ENCODE assay signal across 9 mouse cellular contexts in genomic region chr9:50616161-50616560, GRCm38 (mm10). TPM values are rescaled to one million over a fixed set of nuclear protein-coding genes. Genes with fewer than 3 reads are reported as not detected.
DNase-seq lines count a peak whose midpoint lies in the region; ATAC-seq and TF ChIP-seq lines count a peak whose summit lies in the region.
"Had no signal": no experiment of that assay in that cellular context is flagged by ENCODE, and none has a peak within 500 bp of the region (broad histone marks: within the 10 kb centered on the region; RNA-seq: fewer than 3 reads in every experiment).

No protein-coding gene starts in this region.

- peaks cover 33% of the 10 kb centered on the region for H3K79me2 ChIP-seq in MEL (ENCODE audit: control insufficient read depth, insufficient read depth, low read length, poor library complexity)

- peak overlapping the region; percentile 97 for H3K9ac ChIP-seq in heart, embryonic 15.5 days
- peak overlapping the region; percentile 97 for H3K9ac ChIP-seq in MEL (ENCODE audit: control insufficient read depth, low read depth, low read length, poor library complexity, severe bottlenecking)
- peak overlapping the region; percentile 91 for H3K9ac ChIP-seq in hindbrain, embryonic 11.5 days (ENCODE audit: low read depth, low read length)
- H3K9ac ChIP-seq in midbrain, embryonic 11.5 days (ENCODE audit: low read length), result peak overlapping the region; percentile 93

- H3K4me3 ChIP-seq in heart, embryonic 15.5 days, result peak overlapping the region; percentile 100
- peak overlapping the region; percentile 95 to 99 for H3K4me3 ChIP-seq in MEL (ENCODE audit: control insufficient read depth in 1 of 2, insufficient read depth in 1 of 2, low read depth in 2 of 2, low read length in 2 of 2)
- H3K4me3 ChIP-seq in hindbrain, embryonic 11.5 days (ENCODE audit: low read depth, low read length), result peak overlapping the region; percentile 96
- peak overlapping the region; percentile 96 for H3K4me3 ChIP-seq in midbrain, embryonic 11.5 days (ENCODE audit: low read depth, low read length)

- H3K27ac ChIP-seq in heart, embryonic 15.5 days, result peak overlapping the region; percentile 96; the same call in 1 of the 2 replicates
- peak overlapping the region; percentile 95 for H3K27ac ChIP-seq in MEL (ENCODE audit: control insufficient read depth, low read depth, low read length)
- no peak overlapping the region for H3K27ac ChIP-seq in hindbrain, embryonic 11.5 days (ENCODE audit: low read depth, low read length)
- H3K27ac ChIP-seq in midbrain, embryonic 11.5 days (ENCODE audit: low read depth, low read length), result no peak overlapping the region

- no peak for DNase-seq in heart, adult 8-10 months (ENCODE audit: low spot score)
- DNase-seq in MEL (ENCODE audit: low read depth, low spot score), result no peak
- DNase-seq in hindbrain, embryonic 11.5 days (ENCODE audit: low spot score), result no peak
- DNase-seq in midbrain, embryonic 11.5 days (ENCODE audit: low spot score, missing footprints), result peak; percentile 79
- no peak for DNase-seq in right cerebral cortex, adult 2 months (ENCODE audit: low spot score in 2 of 2)
- no peak for DNase-seq in layer of hippocampus, adult 9-11 months
- DNase-seq in retina, embryonic 14.5 days (ENCODE audit: low spot score), result no peak

- TF ChIP-seq EP300 in MEL (IDR thresholded peaks at IDR 0.05; ENCODE audit: low read depth in 1 of 2, low read length in 2 of 2), result no peak

- no peak for TF ChIP-seq CTCF in MEL (IDR thresholded peaks at IDR 0.05 in 2 of 3, conservative IDR thresholded peaks at IDR 0.05 in 1 of 3; ENCODE audit: control insufficient read depth in 1 of 3, insufficient read depth in 1 of 3, low read depth in 2 of 3, low read length in 3 of 3, poor library complexity in 1 of 3, severe bottlenecking in 1 of 3)

- no peak for TF ChIP-seq RAD21 in MEL (IDR thresholded peaks at IDR 0.05; ENCODE audit: low read depth, low read length)

- peaks cover 39% of the 10 kb centered on the region for H3K36me3 ChIP-seq in heart, embryonic 15.5 days
- H3K36me3 ChIP-seq in MEL (ENCODE audit: control insufficient read depth in 1 of 2, insufficient read depth in 2 of 2, low read length in 2 of 2), result peaks cover 5 to 25% of the 10 kb centered on the region in 2 experiments
- H3K36me3 ChIP-seq in hindbrain, embryonic 11.5 days (ENCODE audit: control insufficient read depth, insufficient read depth, low read length), result 0 out of 2 replicates have a peak, but pooled peaks cover 3% of the 10 kb centered on the region
- peaks cover 11% of the 10 kb centered on the region for H3K36me3 ChIP-seq in midbrain, embryonic 11.5 days (ENCODE audit: control insufficient read depth, insufficient read depth, low read length)

- ATAC-seq in heart, embryonic 15.5 days (replicated peaks; ENCODE audit: insufficient number of reproducible peaks, insufficient read depth, low FRiP score, low read depth), result no peak
- ATAC-seq in hindbrain, embryonic 11.5 days (ENCODE audit: low FRiP score), result no peak
- ATAC-seq in midbrain, embryonic 11.5 days (ENCODE audit: low FRiP score), result no peak

- H3K4me1 ChIP-seq in heart, embryonic 15.5 days (replicated peaks), result peaks cover 18% of the 10 kb centered on the region
- H3K4me1 ChIP-seq in MEL (ENCODE audit: control insufficient read depth in 1 of 2, insufficient read depth in 2 of 2, low read length in 2 of 2), result peaks cover 4 to 10% of the 10 kb centered on the region in 2 experiments; a peak in 3 of 4 replicates
- H3K4me1 ChIP-seq in hindbrain, embryonic 11.5 days (replicated peaks; ENCODE audit: control insufficient read depth, insufficient read depth, low read length), result no peaks in the 10 kb centered on the region
- peaks cover 7% of the 10 kb centered on the region for H3K4me1 ChIP-seq in midbrain, embryonic 11.5 days (ENCODE audit: control insufficient read depth, insufficient read depth, low read length)

- 35% methylated on average over 11 of the region's 11 CpGs for WGBS in heart, embryonic 15.5 days
- 44% methylated on average over 11 of the region's 11 CpGs for WGBS in hindbrain, embryonic 11.5 days
- 42% methylated on average over 11 of the region's 11 CpGs for WGBS in midbrain, embryonic 11.5 days

- no peaks in the 10 kb centered on the region for H3K27me3 ChIP-seq in heart, embryonic 15.5 days
- H3K27me3 ChIP-seq in MEL (ENCODE audit: control insufficient read depth in 1 of 2, insufficient read depth in 2 of 2, low read length in 2 of 2), result no peaks in the 10 kb centered on the region
- no peaks in the 10 kb centered on the region for H3K27me3 ChIP-seq in hindbrain, embryonic 11.5 days (ENCODE audit: control insufficient read depth, insufficient read depth, low read length)
- no peaks in the 10 kb centered on the region for H3K27me3 ChIP-seq in midbrain, embryonic 11.5 days (ENCODE audit: control insufficient read depth, insufficient read depth, low read length)
- H3K27me3 ChIP-seq: Patski had no signal

- H3K4me2 ChIP-seq in heart, embryonic 15.5 days, result peak overlapping the region; percentile 72
- H3K4me2 ChIP-seq in hindbrain, embryonic 11.5 days (replicated peaks; ENCODE audit: low read depth, low read length), result peak overlapping the region; percentile 81
- peak overlapping the region; percentile 61 for H3K4me2 ChIP-seq in midbrain, embryonic 11.5 days

- no peaks in the 10 kb centered on the region for H3K9me3 ChIP-seq in heart, embryonic 15.5 days (replicated peaks)
- H3K9me3 ChIP-seq in MEL (replicated peaks; ENCODE audit: insufficient read depth, low read length), result no peaks in the 10 kb centered on the region
- no peaks in the 10 kb centered on the region for H3K9me3 ChIP-seq in hindbrain, embryonic 11.5 days (ENCODE audit: control insufficient read depth, low read length)
- H3K9me3 ChIP-seq in midbrain, embryonic 11.5 days (ENCODE audit: control insufficient read depth, low read length), result no peaks in the 10 kb centered on the region

- TF ChIP-seq POLR2A in MEL (IDR thresholded peaks at IDR 0.05; ENCODE audit: control insufficient read depth in 1 of 2, insufficient read depth in 1 of 2, low read depth in 1 of 2, low read length in 2 of 2, poor library complexity in 1 of 2), result no peak

TF ChIP-seq in MEL, 35 proteins besides CTCF, POLR2A, EP300 and RAD21:
- no peak for TF ChIP-seq ZKSCAN1 (IDR thresholded peaks at IDR 0.05; ENCODE audit: low read depth, low read length)
- 0 out of 2 replicates have a peak, but pooled peaks have one; percentile 20 for TF ChIP-seq MXI1 (IDR thresholded peaks at IDR 0.05; ENCODE audit: low read depth, low read length)

RNA-seq across cellular contexts. Expression of gene Pih1d2, which starts 1.0 kb away (rescaled TPM):
- 2.1 and 2.6 TPM in 2 replicates for polyA plus RNA-seq in heart, embryonic 15.5 days (2015; fragmentation: Nextera tagmentation; extraction: Ambion mirVana)
- total RNA-seq in heart, adult 8-10 months (2022), result under 1 TPM; 0.38 to 0.63 (median 0.53) TPM
- 4.9 and 5.3 TPM in 2 replicates for total RNA-seq in MEL (2012; rRNA removed)
- 1 to 10 TPM in 1 of 2 experiments, not detected in 1; 4.6 TPM for polyA plus RNA-seq in MEL (2012; ENCODE audit: insufficient read depth in 1 of 2, insufficient read length in 2 of 2, low read depth in 1 of 2, low replicate concordance in 2 of 2, missing spikeins in 1 of 2)
- polyA plus RNA-seq in hindbrain, embryonic 11.5 days (2014; fragmentation: Nextera tagmentation; extraction: Ambion mirVana), result 9.0 and 9.8 TPM in 2 replicates
- 6.6 and 7.5 TPM in 2 replicates for polyA plus RNA-seq in midbrain, embryonic 11.5 days (2014; fragmentation: Nextera tagmentation; extraction: Ambion mirVana)

RNA-seq across cellular contexts. Expression of gene Nkapd1, which starts 1.1 kb away (rescaled TPM):
- 14.5 and 16.4 TPM in 2 replicates for polyA plus RNA-seq in heart, embryonic 15.5 days (2015; fragmentation: Nextera tagmentation; extraction: Ambion mirVana)
- total RNA-seq in heart, adult 8-10 months (2022), result 10 to 100 TPM; 10.7 to 13.4 (median 11.9) TPM
- total RNA-seq in MEL (2012; rRNA removed), result 8.7 and 10.4 TPM in 2 replicates
- polyA plus RNA-seq in MEL (2012; ENCODE audit: insufficient read depth in 1 of 2, insufficient read length in 2 of 2, low read depth in 1 of 2, low replicate concordance in 2 of 2, missing spikeins in 1 of 2), result 10 to 100 TPM in 1 of 2 experiments, not detected in 1; 20.2 TPM
- 29.9 and 30.6 TPM in 2 replicates for polyA plus RNA-seq in hindbrain, embryonic 11.5 days (2014; fragmentation: Nextera tagmentation; extraction: Ambion mirVana)
- polyA plus RNA-seq in midbrain, embryonic 11.5 days (2014; fragmentation: Nextera tagmentation; extraction: Ambion mirVana), result 25.5 and 26.2 TPM in 2 replicates

RNA-seq across cellular contexts. Expression of gene Timm8b, which starts 12.5 kb away (rescaled TPM):
- polyA plus RNA-seq in heart, embryonic 15.5 days (2015; fragmentation: Nextera tagmentation; extraction: Ambion mirVana), result 216 and 279 TPM in 2 replicates
- total RNA-seq in heart, adult 8-10 months (2022), result 100 to 1,000 TPM; 264 to 310 (median 279) TPM
- 227 and 247 TPM in 2 replicates for total RNA-seq in MEL (2012; rRNA removed)
- 100 to 1,000 TPM in 1 of 2 experiments, not detected in 1; 129 TPM for polyA plus RNA-seq in MEL (2012; ENCODE audit: insufficient read depth in 1 of 2, insufficient read length in 2 of 2, low read depth in 1 of 2, low replicate concordance in 2 of 2, missing spikeins in 1 of 2)
- polyA plus RNA-seq in hindbrain, embryonic 11.5 days (2014; fragmentation: Nextera tagmentation; extraction: Ambion mirVana), result 325 TPM in 2 replicates
- polyA plus RNA-seq in midbrain, embryonic 11.5 days (2014; fragmentation: Nextera tagmentation; extraction: Ambion mirVana), result 333 and 369 TPM in 2 replicates

RNA-seq across cellular contexts. Expression of gene Sdhd, which starts 12.5 kb away (rescaled TPM):
- 661 and 746 TPM in 2 replicates for polyA plus RNA-seq in heart, embryonic 15.5 days (2015; fragmentation: Nextera tagmentation; extraction: Ambion mirVana)
- total RNA-seq in heart, adult 8-10 months (2022), result 100 to 1,000 TPM; 662 to 705 (median 698) TPM
- 312 and 340 TPM in 2 replicates for total RNA-seq in MEL (2012; rRNA removed)
- polyA plus RNA-seq in MEL (2012; ENCODE audit: insufficient read depth in 1 of 2, insufficient read length in 2 of 2, low read depth in 1 of 2, low replicate concordance in 2 of 2, missing spikeins in 1 of 2), result 100 to 1,000 TPM in 1 of 2 experiments, not detected in 1; 375 TPM
- 254 and 265 TPM in 2 replicates for polyA plus RNA-seq in hindbrain, embryonic 11.5 days (2014; fragmentation: Nextera tagmentation; extraction: Ambion mirVana)
- polyA plus RNA-seq in midbrain, embryonic 11.5 days (2014; fragmentation: Nextera tagmentation; extraction: Ambion mirVana), result 274 and 284 TPM in 2 replicates

RNA-seq across cellular contexts. Expression of gene Dlat, which starts 43.4 kb away (rescaled TPM):
- 125 and 140 TPM in 2 replicates for polyA plus RNA-seq in heart, embryonic 15.5 days (2015; fragmentation: Nextera tagmentation; extraction: Ambion mirVana)
- total RNA-seq in heart, adult 8-10 months (2022), result 100 to 1,000 TPM; 333 to 412 (median 402) TPM
- 52.2 and 71.7 TPM in 2 replicates for total RNA-seq in MEL (2012; rRNA removed)
- polyA plus RNA-seq in MEL (2012; ENCODE audit: insufficient read depth in 1 of 2, insufficient read length in 2 of 2, low read depth in 1 of 2, low replicate concordance in 2 of 2, missing spikeins in 1 of 2), result 10 to 100 TPM in 1 of 2 experiments, not detected in 1; 77.4 TPM
- 54.9 and 59.2 TPM in 2 replicates for polyA plus RNA-seq in hindbrain, embryonic 11.5 days (2014; fragmentation: Nextera tagmentation; extraction: Ambion mirVana)
- polyA plus RNA-seq in midbrain, embryonic 11.5 days (2014; fragmentation: Nextera tagmentation; extraction: Ambion mirVana), result 63.5 and 66.4 TPM in 2 replicates

Comparison
In these comparisons a context has a peak if more than half of its experiments do, and no peak if none do; other contexts are left out.
1. H3K27ac ChIP-seq: peak in heart, embryonic 15.5 days (single experiment) and MEL (single experiment); none in hindbrain, embryonic 11.5 days (single experiment) and midbrain, embryonic 11.5 days (single experiment).
2. Peak in every context shown above with its lines, with median percentiles within 50 percentile points of each other: H3K4me2 ChIP-seq, H3K4me3 ChIP-seq and H3K9ac ChIP-seq.